Mouse (Mus musculus): ENCODE measurements around the gene Zfp869.
"Not testable (repeated sequence)": the region's sequence is repeated elsewhere in the genome, so short reads cannot be mapped to it uniquely, and the experiment has no call there.

Zfp869 gene

GRCm38 (mm10) chr8:69710624-69711023 is at the start of gene Zfp869:
Zfp869 (minus strand) TSS chr8:69710724.
- not testable (repeated sequence) for DNase-seq (ENCODE audit: low spot score in 2 of 2)

- DNase-seq (ENCODE audit: low spot score in 2 of 2): no peak
These were observed 47.8 kb upstream of the Zfp869 start for GRCm38 (mm10) chr8:69758316-69758715.

GRCm38 (mm10) chr8:69752437-69752836 is 41.9 kb upstream of the Zfp869 start:
- no peak for DNase-seq (ENCODE audit: low spot score in 2 of 2)

- peak; percentile 89 to 91 for DNase-seq (ENCODE audit: low spot score in 2 of 2)
These were observed 39.3 kb upstream of the Zfp869 start, which contains the start of gene Zfp963 for GRCm38 (mm10) chr8:69749544-69750454. Zfp963 (minus strand) TSS chr8:69749970.

- no peak for DNase-seq (ENCODE audit: low spot score in 2 of 2)
These were observed 30.7 kb upstream of the Zfp869 start for GRCm38 (mm10) chr8:69741231-69741630.

- DNase-seq (ENCODE audit: low spot score in 2 of 2): no peak
These were observed 30.2 kb upstream of the Zfp869 start for GRCm38 (mm10) chr8:69740763-69741162.

GRCm38 (mm10) chr8:69735495-69735894 is 25.0 kb upstream of the Zfp869 start:
- DNase-seq (ENCODE audit: low spot score in 2 of 2): no peak

GRCm38 (mm10) chr8:69717232-69717580 is 6.7 kb upstream of the Zfp869 start:
- DNase-seq (ENCODE audit: low spot score in 2 of 2): no peak

GRCm38 (mm10) chr8:69716403-69717231 is 6.1 kb upstream of the Zfp869 start:
- peak; percentile 88 to 91 for DNase-seq (ENCODE audit: low spot score in 2 of 2)

GRCm38 (mm10) chr8:69715366-69715765 is 4.8 kb upstream of the Zfp869 start:
- DNase-seq (ENCODE audit: low spot score in 2 of 2): no peak

- no peak for DNase-seq (ENCODE audit: low spot score in 2 of 2)
These were observed 3.0 kb upstream of the Zfp869 start for GRCm38 (mm10) chr8:69713516-69713915.

- DNase-seq (ENCODE audit: low spot score in 2 of 2): no peak
These were observed 8.7 kb downstream of the Zfp869 start for GRCm38 (mm10) chr8:69701810-69702209.

- not testable (repeated sequence) for DNase-seq (ENCODE audit: low spot score in 2 of 2)
These were observed 45.5 kb downstream of the Zfp869 start for GRCm38 (mm10) chr8:69665051-69665450.

GRCm38 (mm10) chr8:69661294-69661693 is 49.2 kb downstream of the Zfp869 start:
- DNase-seq (ENCODE audit: low spot score in 2 of 2): no peak
